Mouse (Mus musculus) midbrain, embryonic 15.5 days (tissue): ENCODE measurements around the gene Abca12. TPM values are rescaled to one million over a fixed set of nuclear protein-coding genes. Genes with fewer than 3 reads are reported as not detected.
A peak's percentile ranks its signal among the peaks of the same experiment; 100 is the strongest.

Experiments
- ATAC-seq: fragments of 200-750 bp; cut with Nextera tagmentation; replicated peaks from 2 replicates; pipeline ENCODE4 v1.8.0; 2017; ENCODE audit warnings: moderate TSS enrichment
- H3K27ac ChIP-seq: fragments of 300-500 bp; sonication (generic); 2 replicates; pipeline ENCODE4 v1.5.1; 2015; ENCODE audit warnings: mild to moderate bottlenecking, inconsistent platforms
- H3K27me3 ChIP-seq: fragments of 300-500 bp; sonication (generic); replicated peaks from 2 replicates; pipeline ENCODE4 v1.6.1; 2015; ENCODE audit warnings: inconsistent platforms
- H3K36me3 ChIP-seq: fragments of 300-500 bp; sonication (generic); replicated peaks from 2 replicates; pipeline ENCODE4 v1.6.1; 2015; ENCODE audit warnings: inconsistent platforms
- H3K4me1 ChIP-seq: fragments of 300-500 bp; sonication (generic); 2 replicates; pipeline ENCODE4 v1.6.1; 2015; ENCODE audit warnings: inconsistent platforms
- H3K4me2 ChIP-seq: fragments of 300-500 bp; sonication (generic); 2 replicates; pipeline ENCODE4 v1.6.1; 2015; ENCODE audit warnings: inconsistent platforms, mild to moderate bottlenecking, moderate library complexity
- H3K4me3 ChIP-seq: fragments of 300-500 bp; sonication (generic); 2 replicates; pipeline ENCODE4 v1.5.1; 2015; ENCODE audit warnings: mild to moderate bottlenecking, inconsistent platforms
- H3K9ac ChIP-seq: fragments of 300-500 bp; sonication (generic); 2 replicates; pipeline ENCODE4 v1.6.1; 2015; ENCODE audit warnings: mild to moderate bottlenecking, inconsistent platforms
- H3K9me3 ChIP-seq: fragments of 300-500 bp; sonication (generic); 2 replicates; pipeline ENCODE4 v1.6.1; 2016; ENCODE audit warnings: inconsistent platforms
- WGBS: fragments of 180-500 bp; shearing (Covaris S2); methylation state at CpG from one replicate; pipeline ENCODE4 v1.1.7; 2015; ENCODE audit warnings: mixed read lengths; 5-methylcytosine and 5-hydroxymethylcytosine counted together
- polyA plus RNA-seq: library from polyadenylated mRNA; unstranded; fragments of >200 nt; fragmentation: Nextera tagmentation; extraction: Ambion mirVana; gene quantifications from 2 replicates; pipeline ENCODE4 v1.2.1, GENCODE M21; 2015

Gene Abca12
- polyA plus RNA-seq, 1 experiment from 2014 or later, result 0.14 TPM

DNA sequence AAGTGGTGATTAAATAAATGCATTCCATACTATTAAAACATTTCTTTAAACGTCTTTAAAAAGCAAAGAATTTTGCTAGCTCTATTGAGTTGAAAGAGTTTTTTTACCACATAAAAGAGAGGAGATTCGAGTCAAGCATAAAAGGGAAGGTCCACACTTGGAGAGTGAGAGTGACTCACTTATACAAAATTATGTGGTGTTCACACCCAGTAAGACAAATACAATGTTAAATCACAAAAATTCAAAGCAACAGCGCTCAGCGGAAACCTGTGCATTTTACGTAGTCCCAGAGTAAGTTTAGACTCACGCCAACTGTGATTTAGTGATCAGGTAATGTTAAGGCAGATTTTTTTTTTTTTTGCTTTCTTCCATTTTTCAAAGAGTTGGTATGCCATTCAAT, 104.1 kb downstream of the Abca12 start:
- Histone ChIP-seq H3K27ac (no peak overlapping the region), H3K4me1 (peaks cover 9% of the 10 kb centered on the region), H3K4me3 (no peak overlapping the region), H3K9me3 (no peaks in the 10 kb centered on the region), H3K36me3 (no peaks in the 10 kb centered on the region), H3K4me2 (no peak overlapping the region), H3K9ac (no peak overlapping the region), H3K27me3 (no peaks in the 10 kb centered on the region)
- WGBS, result 85% methylated on average over 6 of the region's 6 CpGs
- no peak for ATAC-seq

DNA sequence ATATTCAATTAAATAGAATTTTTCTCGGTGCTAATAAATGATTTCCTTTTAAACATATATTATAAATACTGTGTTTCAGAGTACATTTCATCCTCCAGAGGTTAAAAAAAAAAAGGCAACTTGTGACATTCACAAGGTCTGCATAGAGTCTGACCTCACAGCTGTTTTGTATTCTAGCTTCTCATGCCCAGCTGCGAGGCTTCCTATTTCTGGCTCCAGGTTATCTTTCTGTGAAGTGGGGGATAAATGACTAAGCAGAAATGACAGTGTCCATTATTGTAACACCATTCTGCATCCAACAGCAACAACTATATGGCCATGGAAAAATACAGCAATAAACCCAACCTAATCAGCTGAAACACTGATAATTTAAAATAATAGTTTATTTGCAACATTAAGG, 107.3 kb downstream of the Abca12 start:
- WGBS, result 61% methylated on average over 2 of the region's 2 CpGs
- no peak overlapping the region for H3K27ac ChIP-seq
- ATAC-seq, result no peak

DNA sequence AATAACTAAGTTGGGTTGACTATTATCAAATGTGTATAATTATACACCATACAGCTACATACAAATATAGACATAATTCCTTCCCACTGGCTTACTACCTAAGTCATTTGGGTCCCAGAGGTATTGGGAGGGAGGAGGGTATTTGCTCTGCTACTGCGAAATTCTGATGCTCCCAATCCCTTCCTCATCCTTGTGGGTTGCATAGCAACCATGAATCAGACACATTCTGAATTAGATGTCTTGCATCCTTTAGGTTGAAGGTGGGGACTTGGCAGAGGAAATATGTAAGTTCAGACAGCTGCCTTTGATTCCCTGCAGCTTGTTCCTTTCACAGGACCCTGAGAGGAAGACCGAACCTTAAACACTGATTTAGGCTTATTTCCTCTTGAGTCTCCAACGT, 108.5 kb downstream of the Abca12 start:
- no peaks in the 10 kb centered on the region for H3K36me3 ChIP-seq
- no peak overlapping the region for H3K9ac ChIP-seq
- ATAC-seq, result peak; percentile 78
- H3K9me3 ChIP-seq, result no peaks in the 10 kb centered on the region
- peaks cover 9% of the 10 kb centered on the region for H3K4me1 ChIP-seq
- H3K4me3 ChIP-seq, result no peak overlapping the region
- H3K4me2 ChIP-seq, result no peak overlapping the region
- H3K27ac ChIP-seq, result no peak overlapping the region
- no peaks in the 10 kb centered on the region for H3K27me3 ChIP-seq
- 18% methylated on average over 3 of the region's 3 CpGs for WGBS

More for the DNA sequence above, 107.3 kb downstream of the Abca12 start:
- H3K9ac ChIP-seq, result no peak overlapping the region
- no peak overlapping the region for H3K4me3 ChIP-seq
- peaks cover 9% of the 10 kb centered on the region for H3K4me1 ChIP-seq
- no peaks in the 10 kb centered on the region for H3K27me3 ChIP-seq
- H3K4me2 ChIP-seq, result no peak overlapping the region
- no peaks in the 10 kb centered on the region for H3K36me3 ChIP-seq
- no peaks in the 10 kb centered on the region for H3K9me3 ChIP-seq

DNA sequence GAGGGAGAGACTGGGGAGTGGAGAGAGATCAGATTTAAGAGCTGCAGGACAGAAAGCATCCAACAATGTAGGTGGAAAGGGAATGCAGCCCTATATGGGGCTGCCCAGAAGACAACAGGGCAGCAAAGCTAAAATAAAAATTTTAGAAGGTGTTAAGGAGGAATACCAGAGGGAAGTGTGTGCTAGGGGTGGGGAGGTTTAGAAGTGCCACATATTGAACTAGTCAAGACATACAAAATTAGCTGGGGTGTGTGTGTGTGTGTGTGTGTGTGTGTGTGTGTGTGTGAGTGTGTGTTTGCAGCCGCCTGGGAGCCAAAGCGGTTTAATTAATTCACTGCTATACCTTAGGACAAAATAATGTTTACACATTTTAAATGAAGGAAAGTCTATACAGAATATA, 110.1 kb downstream of the Abca12 start:
- Histone ChIP-seq H3K36me3 (no peaks in the 10 kb centered on the region), H3K27me3 (no peaks in the 10 kb centered on the region), H3K4me1 (peaks cover 9% of the 10 kb centered on the region), H3K9ac (no peak overlapping the region), H3K4me2 (no peak overlapping the region), H3K9me3 (no peaks in the 10 kb centered on the region), H3K4me3 (no peak overlapping the region), H3K27ac (no peak overlapping the region)
- ATAC-seq, result no peak
- 90% methylated on average over 2 of the region's 2 CpGs for WGBS

DNA sequence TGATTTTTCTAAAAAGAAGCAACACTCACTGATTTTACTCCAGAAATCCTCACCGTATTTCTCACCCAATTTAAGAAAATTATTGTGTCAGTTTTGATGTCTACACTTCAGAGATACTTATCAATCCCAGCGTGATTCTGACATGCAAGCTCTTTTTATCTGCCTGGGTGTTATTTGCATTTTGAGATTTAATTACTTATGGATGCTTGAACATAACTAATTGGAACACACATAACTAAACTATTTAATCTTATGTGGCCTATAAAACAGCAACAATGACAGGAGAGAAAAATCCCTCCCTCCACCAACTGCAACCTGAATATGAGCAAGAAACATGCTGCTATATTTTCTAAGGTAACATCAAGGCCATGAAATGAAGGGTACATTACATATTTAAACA, 117.7 kb downstream of the Abca12 start:
- WGBS, result 56% methylated on average over 2 of the region's 2 CpGs
- H3K27me3 ChIP-seq, result no peaks in the 10 kb centered on the region

DNA sequence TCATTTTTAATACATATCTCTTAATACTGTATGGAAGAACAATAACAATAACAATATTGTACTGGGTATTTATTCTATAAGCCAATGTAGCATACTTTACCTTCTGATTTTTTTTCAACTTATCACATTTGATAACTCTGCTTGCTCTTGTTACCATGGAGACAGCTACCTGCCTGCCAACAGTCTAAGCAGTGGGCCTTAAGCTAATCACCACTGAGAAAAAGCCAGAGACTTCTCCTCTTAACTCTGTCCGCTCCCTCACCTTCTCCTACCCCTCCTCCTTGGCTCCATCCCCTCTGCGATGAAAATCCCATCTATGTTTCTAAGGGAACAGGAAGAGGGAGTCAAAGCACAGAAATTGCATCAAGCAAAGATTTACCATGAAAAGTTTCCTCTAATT, 118.1 kb downstream of the Abca12 start:
- peak; percentile 86 for ATAC-seq
- 39% methylated on average over 2 of the region's 2 CpGs for WGBS

More for the DNA sequence above, 117.7 kb downstream of the Abca12 start:
- Histone ChIP-seq H3K4me1 (peaks cover 3% of the 10 kb centered on the region; the same call in 1 of the 2 replicates), H3K27ac (no peak overlapping the region), H3K4me2 (no peak overlapping the region), H3K9ac (no peak overlapping the region), H3K9me3 (no peaks in the 10 kb centered on the region), H3K4me3 (no peak overlapping the region), H3K36me3 (no peaks in the 10 kb centered on the region)
- no peak for ATAC-seq

DNA sequence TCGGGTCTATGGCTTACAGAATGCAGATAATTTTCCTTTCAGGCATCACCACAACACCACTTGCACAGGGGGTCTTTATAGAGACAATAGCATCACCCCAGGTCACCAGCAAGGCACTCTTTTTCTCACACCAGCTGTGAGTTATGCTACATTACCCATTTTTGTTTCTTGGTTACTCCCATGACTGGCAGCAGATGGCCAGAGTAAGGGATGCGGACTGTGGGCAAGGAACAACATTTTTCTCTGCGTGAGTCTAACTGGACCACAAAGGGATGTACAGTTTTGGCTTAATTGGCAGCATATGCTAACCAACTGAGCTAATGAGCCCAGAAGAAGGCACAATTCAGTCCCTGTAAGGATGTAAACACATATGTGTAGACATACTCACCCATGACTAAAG, 122.8 kb downstream of the Abca12 start:
- H3K9ac ChIP-seq, result no peak overlapping the region
- H3K9me3 ChIP-seq, result no peaks in the 10 kb centered on the region
- 42% methylated on average over 3 of the region's 3 CpGs for WGBS
- H3K27ac ChIP-seq, result no peak overlapping the region
- H3K36me3 ChIP-seq, result no peaks in the 10 kb centered on the region
- no peaks in the 10 kb centered on the region for H3K27me3 ChIP-seq
- peaks cover 3% of the 10 kb centered on the region; the same call in 1 of the 2 replicates for H3K4me1 ChIP-seq
- H3K4me3 ChIP-seq, result no peak overlapping the region
- no peak overlapping the region for H3K4me2 ChIP-seq
- no peak for ATAC-seq

More for the DNA sequence above, 118.1 kb downstream of the Abca12 start:
- H3K9me3 ChIP-seq, result no peaks in the 10 kb centered on the region
- no peaks in the 10 kb centered on the region for H3K36me3 ChIP-seq
- no peak overlapping the region for H3K4me3 ChIP-seq
- H3K4me2 ChIP-seq, result no peak overlapping the region
- H3K9ac ChIP-seq, result no peak overlapping the region
- no peak overlapping the region for H3K27ac ChIP-seq
- no peaks in the 10 kb centered on the region for H3K27me3 ChIP-seq
- H3K4me1 ChIP-seq, result peaks cover 3% of the 10 kb centered on the region; the same call in 1 of the 2 replicates

DNA sequence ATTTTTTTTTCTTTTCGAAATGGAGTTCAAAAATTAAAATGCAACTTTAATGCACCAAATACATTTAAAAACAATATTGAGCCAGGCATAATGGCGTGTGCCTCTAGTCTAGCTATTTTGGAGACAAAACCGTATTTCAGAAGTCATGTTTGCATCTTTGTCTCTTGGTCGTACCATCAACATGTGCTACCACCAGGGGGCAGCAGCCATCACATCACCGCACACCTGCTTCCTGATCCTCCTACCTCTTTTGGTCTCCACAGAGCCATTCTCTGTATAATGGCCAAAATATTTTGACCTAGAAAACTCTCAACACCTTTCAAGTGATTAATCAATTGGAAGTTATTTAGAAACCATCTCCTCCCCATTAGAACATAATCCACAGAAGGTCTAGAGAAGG, 125.2 kb downstream of the Abca12 start:
- Histone ChIP-seq H3K9me3 (no peaks in the 10 kb centered on the region), H3K4me1 (no peaks in the 10 kb centered on the region), H3K27me3 (no peaks in the 10 kb centered on the region), H3K9ac (no peak overlapping the region), H3K27ac (no peak overlapping the region), H3K4me3 (no peak overlapping the region), H3K4me2 (no peak overlapping the region), H3K36me3 (no peaks in the 10 kb centered on the region)
- no peak for ATAC-seq
- 23% methylated on average over 5 of the region's 5 CpGs for WGBS

DNA sequence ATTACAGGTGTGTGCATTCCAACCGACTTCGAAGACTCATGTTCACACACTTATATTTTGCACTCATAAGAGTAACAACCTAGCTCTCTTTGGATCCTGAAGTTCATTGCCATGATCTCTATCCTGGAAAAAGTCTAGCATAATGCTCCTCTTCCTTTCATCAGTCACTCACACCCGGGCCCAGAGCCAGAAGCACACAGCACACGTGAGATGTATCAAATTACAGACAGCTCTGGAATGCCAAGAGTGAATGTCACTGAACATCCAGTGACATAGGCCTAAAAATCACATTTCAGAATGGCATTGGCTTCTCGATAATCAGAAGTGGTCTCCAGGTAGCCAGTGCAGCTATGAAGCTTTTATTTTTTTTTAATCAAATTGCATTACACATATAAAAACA, 137.8 kb downstream of the Abca12 start:
- WGBS, result 57% methylated on average over 5 of the region's 5 CpGs
- H3K9me3 ChIP-seq, result no peaks in the 10 kb centered on the region
- H3K36me3 ChIP-seq, result no peaks in the 10 kb centered on the region
- no peak overlapping the region for H3K27ac ChIP-seq
- no peaks in the 10 kb centered on the region for H3K4me1 ChIP-seq
- ATAC-seq, result no peak
- H3K4me3 ChIP-seq, result no peak overlapping the region
- no peak overlapping the region for H3K9ac ChIP-seq
- no peak overlapping the region for H3K4me2 ChIP-seq
- H3K27me3 ChIP-seq, result no peaks in the 10 kb centered on the region

DNA sequence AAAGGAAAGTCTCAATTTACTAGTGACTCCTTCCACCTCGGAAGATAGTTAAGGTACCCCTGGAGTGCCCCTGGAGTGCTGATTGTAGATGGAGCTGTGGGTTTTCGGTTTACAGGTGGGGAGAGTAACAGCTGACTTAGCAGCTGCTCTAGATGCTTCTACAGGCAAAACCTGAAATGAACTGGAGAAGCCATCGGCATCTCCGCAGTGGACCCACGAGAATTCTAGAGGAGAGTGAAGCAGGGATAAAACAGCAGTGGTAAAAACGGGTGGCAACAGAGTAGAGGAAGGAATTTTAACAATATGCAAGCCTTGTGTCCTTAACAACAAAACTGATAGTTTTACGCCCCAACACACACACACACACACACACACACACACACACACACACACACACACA, 142.2 kb downstream of the Abca12 start:
- Histone ChIP-seq H3K27ac (no peak overlapping the region), H3K4me1 (no peaks in the 10 kb centered on the region), H3K4me2 (no peak overlapping the region), H3K4me3 (no peak overlapping the region), H3K9ac (no peak overlapping the region), H3K27me3 (no peaks in the 10 kb centered on the region), H3K36me3 (no peaks in the 10 kb centered on the region), H3K9me3 (no peaks in the 10 kb centered on the region)
- no peak for ATAC-seq
- 83% methylated on average over 7 of the region's 7 CpGs for WGBS

DNA sequence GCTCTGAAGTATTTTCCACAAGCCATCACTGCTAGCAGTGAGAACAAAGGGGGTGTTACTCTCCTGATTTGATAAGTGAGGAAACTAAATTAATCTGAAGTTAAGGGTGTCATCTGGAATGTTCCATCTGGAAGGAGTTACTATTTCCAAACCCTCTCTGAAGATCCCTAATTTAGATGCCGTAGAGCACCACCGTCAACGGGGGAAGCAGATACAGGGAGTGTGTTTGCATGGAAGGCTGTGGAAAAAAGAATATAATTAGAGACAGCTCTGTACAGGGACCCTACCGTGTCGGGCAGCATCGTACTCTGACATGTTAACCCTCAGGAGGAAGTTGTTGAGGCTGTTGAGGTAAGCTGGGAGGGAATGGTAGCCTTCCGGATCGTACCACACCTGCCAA, 142.6 kb downstream of the Abca12 start:
- ATAC-seq, result no peak
- Histone ChIP-seq H3K4me3 (no peak overlapping the region), H3K4me2 (no peak overlapping the region), H3K9me3 (no peaks in the 10 kb centered on the region), H3K9ac (no peak overlapping the region), H3K27ac (no peak overlapping the region), H3K36me3 (no peaks in the 10 kb centered on the region), H3K4me1 (no peaks in the 10 kb centered on the region), H3K27me3 (no peaks in the 10 kb centered on the region)
- 64% methylated on average over 8 of the region's 8 CpGs for WGBS

DNA sequence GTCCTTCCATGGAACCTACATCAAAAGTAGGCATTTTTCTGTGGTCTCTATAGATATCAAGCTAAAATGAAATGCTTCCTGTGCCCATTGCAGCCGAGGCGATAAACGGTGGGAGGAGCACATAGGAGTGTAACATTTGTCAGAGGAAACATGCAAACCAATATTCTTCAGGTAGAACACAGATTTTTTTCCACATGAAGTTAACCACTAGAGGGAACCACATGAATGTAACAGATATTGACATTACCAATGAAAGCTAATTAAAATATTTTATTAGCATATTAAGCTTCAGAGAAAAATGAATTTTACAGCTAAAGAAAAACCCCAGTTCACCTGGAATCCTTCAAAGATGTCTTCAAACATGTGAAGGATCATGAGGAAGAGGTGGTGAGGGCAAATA, 144.6 kb downstream of the Abca12 start:
- Histone ChIP-seq H3K9ac (no peak overlapping the region), H3K4me2 (no peak overlapping the region)
- 97% methylated on average over 3 of the region's 3 CpGs for WGBS

DNA sequence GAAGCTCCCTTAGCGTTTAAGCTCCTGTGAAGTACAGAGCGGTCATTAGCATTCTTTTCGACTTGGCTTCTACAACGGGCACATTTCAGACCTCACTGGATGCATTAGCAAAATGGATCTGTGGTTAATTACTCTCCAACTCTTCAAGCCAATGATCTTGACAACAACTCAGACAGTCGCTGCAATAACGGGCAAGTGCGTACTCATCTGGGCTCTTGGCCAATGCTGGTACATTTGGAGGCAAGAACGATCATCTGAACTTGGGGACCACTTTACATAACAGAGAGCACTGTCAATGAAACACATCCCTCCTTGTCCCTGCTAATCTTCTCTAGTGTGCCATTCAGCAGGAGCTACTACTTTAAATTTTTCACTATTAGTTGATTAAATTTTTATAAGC, 148.1 kb downstream of the Abca12 start:
- H3K9me3 ChIP-seq, result no peaks in the 10 kb centered on the region
- H3K27ac ChIP-seq, result no peak overlapping the region
- no peak overlapping the region for H3K4me3 ChIP-seq
- no peaks in the 10 kb centered on the region for H3K36me3 ChIP-seq
- no peak overlapping the region for H3K9ac ChIP-seq
- 85% methylated on average over 8 of the region's 8 CpGs for WGBS
- H3K27me3 ChIP-seq, result no peaks in the 10 kb centered on the region
- no peaks in the 10 kb centered on the region for H3K4me1 ChIP-seq
- H3K4me2 ChIP-seq, result no peak overlapping the region
- ATAC-seq, result no peak

More for the DNA sequence above, 144.6 kb downstream of the Abca12 start:
- H3K4me1 ChIP-seq, result no peaks in the 10 kb centered on the region
- no peak for ATAC-seq
- no peak overlapping the region for H3K27ac ChIP-seq
- H3K9me3 ChIP-seq, result no peaks in the 10 kb centered on the region
- no peaks in the 10 kb centered on the region for H3K27me3 ChIP-seq
- no peak overlapping the region for H3K4me3 ChIP-seq
- H3K36me3 ChIP-seq, result no peaks in the 10 kb centered on the region
